42 mouse cellular contexts compared by ENCODE assay signal in genomic region chr9:57265125-57265524, GRCm38 (mm10). TPM values are rescaled to one million over a fixed set of nuclear protein-coding genes. Genes with fewer than 3 reads are reported as not detected.
A peak's percentile ranks its signal among the peaks of the same experiment; 100 is the strongest.
DNase-seq lines count a peak whose midpoint lies in the region; ATAC-seq and TF ChIP-seq lines count a peak whose summit lies in the region.
"Had no signal": no experiment of that assay in that cellular context is flagged by ENCODE, and none has a peak within 500 bp of the region (broad histone marks: within the 10 kb centered on the region; RNA-seq: fewer than 3 reads in every experiment).

No protein-coding gene starts in this region.

- peak overlapping the region; percentile 7; the same call in 1 of the 2 replicates for H3K4me3 ChIP-seq in heart, adult 2 months
- no peak overlapping the region for H3K4me3 ChIP-seq in heart, postnatal 0 days (ENCODE audit: low read depth, low read length)
- H3K4me3 ChIP-seq in heart, embryonic 12.5 days, result no peak overlapping the region
- no peak overlapping the region for H3K4me3 ChIP-seq in midbrain, embryonic 11.5 days (ENCODE audit: low read depth, low read length)
- H3K4me3 ChIP-seq in midbrain, embryonic 14.5 days (replicated peaks; ENCODE audit: low read depth, low read length), result no peak overlapping the region
- H3K4me3 ChIP-seq in embryonic facial prominence, embryonic 10.5 days, result no peak overlapping the region
- H3K4me3 ChIP-seq: embryonic facial prominence, embryonic 13.5 days; forebrain, embryonic 10.5 days; forebrain, embryonic 15.5 days; hindbrain, embryonic 12.5 days; intestine, embryonic 15.5 days; layer of hippocampus, adult 2 months; left cerebral cortex, adult 2 months; limb, embryonic 13.5 days; neural tube, embryonic 12.5 days had no signal

- DNase-seq in heart, adult 2 months, result no peak
- DNase-seq in heart, adult 9 months (ENCODE audit: low spot score in 2 of 2), result no peak
- DNase-seq in heart, postnatal 0 days (ENCODE audit: low spot score), result peak; percentile 66
- peak; percentile 81 for DNase-seq in midbrain, embryonic 11.5 days (ENCODE audit: low spot score, missing footprints)
- DNase-seq in midbrain, embryonic 14.5 days, result no peak
- peak; percentile 35 for DNase-seq in embryonic facial prominence, embryonic 10.5 days (ENCODE audit: low spot score)
- DNase-seq in neural tube, embryonic 10.5 days (ENCODE audit: extremely low spot score, low spot score), result no peak
- DNase-seq: adrenal gland, postnatal 25 days; cerebellum, adult 18-20 months; cerebellum, postnatal 10 days; kidney, adult 2 months; kidney, postnatal 36 days; right cerebral cortex, adult 18-20 months; spleen, adult 18-20 months; thymus, postnatal 4 days had no signal

- peak overlapping the region; percentile 51 for H3K27ac ChIP-seq in heart, adult 2 months
- H3K27ac ChIP-seq in heart, postnatal 0 days (ENCODE audit: low read depth), result no peak overlapping the region
- no peak overlapping the region for H3K27ac ChIP-seq in heart, embryonic 12.5 days (ENCODE audit: poor library complexity, severe bottlenecking)
- H3K27ac ChIP-seq in midbrain, embryonic 11.5 days (ENCODE audit: low read depth, low read length), result no peak overlapping the region
- H3K27ac ChIP-seq in midbrain, embryonic 14.5 days (replicated peaks; ENCODE audit: low read depth, low read length), result no peak overlapping the region
- H3K27ac ChIP-seq in embryonic facial prominence, embryonic 10.5 days (replicated peaks), result no peak overlapping the region
- H3K27ac ChIP-seq: embryonic facial prominence, embryonic 13.5 days; forebrain, embryonic 10.5 days; forebrain, embryonic 15.5 days; hindbrain, embryonic 12.5 days; hindbrain, postnatal 0 days; intestine, embryonic 15.5 days; layer of hippocampus, adult 2 months; left cerebral cortex, adult 2 months; limb, embryonic 13.5 days; neural tube, embryonic 12.5 days; stomach, postnatal 0 days had no signal

- TF ChIP-seq CTCF in heart, adult 2 months (IDR thresholded peaks at IDR 0.05), result no peak
- no peak for TF ChIP-seq CTCF in heart, postnatal 0 days (IDR thresholded peaks at IDR 0.05; ENCODE audit: low read depth)

- intact Hi-C loops in heart, adult 2 months (cut with DNase I), result loop anchor here (10.0 kb wide), 1 partner anchor 390 kb away; the partner anchor contains the start of gene Csk

- H3K9ac ChIP-seq in heart, adult 2 months (ENCODE audit: low read depth, low read length), result no peak overlapping the region
- no peak overlapping the region for H3K9ac ChIP-seq in heart, postnatal 0 days (replicated peaks; ENCODE audit: low read depth, low read length)
- no peak overlapping the region for H3K9ac ChIP-seq in heart, embryonic 12.5 days
- H3K9ac ChIP-seq in midbrain, embryonic 11.5 days (ENCODE audit: low read length), result no peak overlapping the region
- H3K9ac ChIP-seq in midbrain, embryonic 14.5 days (replicated peaks; ENCODE audit: low read length), result no peak overlapping the region
- H3K9ac ChIP-seq: embryonic facial prominence, embryonic 13.5 days; forebrain, embryonic 15.5 days; hindbrain, embryonic 12.5 days; intestine, embryonic 15.5 days; limb, embryonic 13.5 days; neural tube, embryonic 12.5 days had no signal

- H3K79me2 ChIP-seq in heart, adult 2 months (replicated peaks; ENCODE audit: control insufficient read depth, insufficient read depth, low read length), result no peaks in the 10 kb centered on the region

- no peak overlapping the region for H3K4me2 ChIP-seq in heart, postnatal 0 days (ENCODE audit: low read depth, low read length)
- H3K4me2 ChIP-seq in heart, embryonic 12.5 days, result no peak overlapping the region
- H3K4me2 ChIP-seq in midbrain, embryonic 11.5 days, result no peak overlapping the region
- no peak overlapping the region for H3K4me2 ChIP-seq in midbrain, embryonic 14.5 days (ENCODE audit: low read length)
- H3K4me2 ChIP-seq: embryonic facial prominence, embryonic 13.5 days; forebrain, embryonic 15.5 days; hindbrain, embryonic 12.5 days; intestine, embryonic 15.5 days; limb, embryonic 13.5 days; liver, embryonic 11.5 days; neural tube, embryonic 12.5 days had no signal

- peaks cover 8% of the 10 kb centered on the region for H3K4me1 ChIP-seq in heart, adult 2 months (ENCODE audit: control insufficient read depth, insufficient read depth, low read length)
- H3K4me1 ChIP-seq in heart, postnatal 0 days (ENCODE audit: control insufficient read depth, insufficient read depth), result peaks cover 27% of the 10 kb centered on the region
- peaks cover 58% of the 10 kb centered on the region for H3K4me1 ChIP-seq in heart, embryonic 12.5 days (replicated peaks)
- H3K4me1 ChIP-seq in midbrain, embryonic 11.5 days (ENCODE audit: control insufficient read depth, insufficient read depth, low read length), result peaks cover 16% of the 10 kb centered on the region
- peaks cover 40% of the 10 kb centered on the region for H3K4me1 ChIP-seq in midbrain, embryonic 14.5 days (ENCODE audit: control insufficient read depth, insufficient read depth, low read length)
- peaks cover 83% of the 10 kb centered on the region for H3K4me1 ChIP-seq in embryonic facial prominence, embryonic 10.5 days

- TF ChIP-seq EP300 in heart, adult 2 months (IDR thresholded peaks at IDR 0.05; ENCODE audit: insufficient read depth, low read depth, low read length), result no peak
- TF ChIP-seq EP300 in heart, postnatal 0 days (IDR thresholded peaks at IDR 0.05; ENCODE audit: low read depth), result 0 out of 2 replicates have a peak, but pooled peaks have one; percentile 53

- no peaks in the 10 kb centered on the region for H3K9me3 ChIP-seq in heart, postnatal 0 days (replicated peaks; ENCODE audit: control insufficient read depth, low read length)
- no peaks in the 10 kb centered on the region for H3K9me3 ChIP-seq in heart, embryonic 12.5 days (replicated peaks)
- H3K9me3 ChIP-seq in midbrain, embryonic 11.5 days (ENCODE audit: control insufficient read depth, low read length), result no peaks in the 10 kb centered on the region
- no peaks in the 10 kb centered on the region for H3K9me3 ChIP-seq in midbrain, embryonic 14.5 days (ENCODE audit: control insufficient read depth, low read length)
- H3K9me3 ChIP-seq in embryonic facial prominence, embryonic 10.5 days, result no peaks in the 10 kb centered on the region
- H3K9me3 ChIP-seq: embryonic facial prominence, embryonic 13.5 days; forebrain, embryonic 10.5 days; forebrain, embryonic 15.5 days; hindbrain, embryonic 12.5 days; intestine, embryonic 15.5 days; limb, embryonic 13.5 days; neural tube, embryonic 12.5 days had no signal

- TF ChIP-seq POLR2A in heart, adult 2 months (IDR thresholded peaks at IDR 0.05; ENCODE audit: insufficient read depth, low read depth, low read length), result no peak

- H3K36me3 ChIP-seq in heart, adult 2 months (ENCODE audit: control insufficient read depth, insufficient read depth, low read length), result no peaks in the 10 kb centered on the region
- no peaks in the 10 kb centered on the region for H3K36me3 ChIP-seq in heart, postnatal 0 days (replicated peaks; ENCODE audit: control insufficient read depth, insufficient read depth, low read length)
- no peaks in the 10 kb centered on the region for H3K36me3 ChIP-seq in heart, embryonic 12.5 days
- H3K36me3 ChIP-seq in midbrain, embryonic 11.5 days (ENCODE audit: control insufficient read depth, insufficient read depth, low read length), result no peaks in the 10 kb centered on the region
- no peaks in the 10 kb centered on the region for H3K36me3 ChIP-seq in midbrain, embryonic 14.5 days (ENCODE audit: control insufficient read depth, insufficient read depth, low read length)
- no peaks in the 10 kb centered on the region for H3K36me3 ChIP-seq in embryonic facial prominence, embryonic 10.5 days (replicated peaks)
- H3K36me3 ChIP-seq: embryonic facial prominence, embryonic 13.5 days; forebrain, embryonic 10.5 days; forebrain, embryonic 15.5 days; hindbrain, embryonic 12.5 days; intestine, embryonic 15.5 days; limb, embryonic 13.5 days; neural tube, embryonic 12.5 days had no signal

- H3K27me3 ChIP-seq in heart, adult 2 months (ENCODE audit: control insufficient read depth, insufficient read depth, low read length), result no peaks in the 10 kb centered on the region
- no peaks in the 10 kb centered on the region for H3K27me3 ChIP-seq in heart, postnatal 0 days (ENCODE audit: control insufficient read depth, insufficient read depth, low read length)
- no peaks in the 10 kb centered on the region; the same call in 1 of the 2 replicates for H3K27me3 ChIP-seq in heart, embryonic 12.5 days (replicated peaks)
- H3K27me3 ChIP-seq in midbrain, embryonic 11.5 days (ENCODE audit: control insufficient read depth, insufficient read depth, low read length), result peaks cover 4% of the 10 kb centered on the region; the same call in 1 of the 2 replicates
- H3K27me3 ChIP-seq in midbrain, embryonic 14.5 days (ENCODE audit: control insufficient read depth, insufficient read depth, low read length), result no peaks in the 10 kb centered on the region
- peaks cover 54% of the 10 kb centered on the region for H3K27me3 ChIP-seq in embryonic facial prominence, embryonic 10.5 days (replicated peaks; ENCODE audit: low read depth, poor library complexity, severe bottlenecking)
- H3K27me3 ChIP-seq: embryonic facial prominence, embryonic 13.5 days; forebrain, embryonic 15.5 days; intestine, embryonic 15.5 days had no signal

- peak; percentile 26; the same call in 1 of the 2 replicates for ATAC-seq in heart, postnatal 0 days (ENCODE audit: insufficient read depth, low read depth)
- ATAC-seq in heart, embryonic 12.5 days (ENCODE audit: insufficient number of reproducible peaks, low FRiP score), result no peak
- no peak for ATAC-seq in midbrain, embryonic 11.5 days (ENCODE audit: low FRiP score)
- no peak for ATAC-seq in midbrain, embryonic 14.5 days (ENCODE audit: low FRiP score, low TSS enrichment)
- ATAC-seq: CD4-positive, CD25-positive, alpha-beta regulatory T cell, adult 4 months; forebrain, embryonic 15.5 days; hindbrain, postnatal 0 days; intestine, embryonic 15.5 days; midbrain, embryonic 16.5 days had no signal

- WGBS in heart, adult 2 months, result 24% methylated on average over 5 of the region's 5 CpGs
- WGBS in heart, postnatal 0 days, result 17% methylated on average over 5 of the region's 5 CpGs
- 24% methylated on average over 5 of the region's 5 CpGs for WGBS in heart, embryonic 12.5 days
- WGBS in midbrain, embryonic 11.5 days, result 60% methylated on average over 5 of the region's 5 CpGs
- 68% methylated on average over 5 of the region's 5 CpGs for WGBS in midbrain, embryonic 14.5 days
- 41% methylated on average over 5 of the region's 5 CpGs for WGBS in embryonic facial prominence, embryonic 10.5 days

RNA-seq across cellular contexts. Expression of gene 1700017B05Rik, which starts 2.7 kb away (rescaled TPM):
- total RNA-seq in heart, adult 2 months (2021), result 10 to 100 TPM in 1 of 2 experiments, 1 to 10 TPM in 1; 8.6 to 11.8 TPM
- 6.1 and 6.5 TPM in 2 replicates for polyA plus RNA-seq in heart, adult 2 months (2012; rRNA removed)
- 11.0 and 16.3 TPM in 2 replicates for total RNA-seq in heart, postnatal 0 days (2014; rRNA removed; ENCODE audit: low replicate concordance)
- 5.6 and 6.2 TPM in 2 replicates for polyA plus RNA-seq in heart, postnatal 0 days (2015; fragmentation: Nextera tagmentation; extraction: Ambion mirVana)
- 17.4 and 17.9 TPM in 2 replicates for polyA plus RNA-seq in heart, embryonic 12.5 days (2016; fragmentation: Nextera tagmentation; extraction: Ambion mirVana)
- polyA plus RNA-seq in midbrain, embryonic 11.5 days (2014; fragmentation: Nextera tagmentation; extraction: Ambion mirVana), result 6.4 and 9.3 TPM in 2 replicates
- polyA plus RNA-seq in midbrain, embryonic 14.5 days (2014; fragmentation: Nextera tagmentation; extraction: Ambion mirVana), result 3.3 and 4.4 TPM in 2 replicates
- 15.6 and 16.8 TPM in 2 replicates for polyA plus RNA-seq in embryonic facial prominence, embryonic 10.5 days (2016; fragmentation: Nextera tagmentation; extraction: Ambion mirVana)

RNA-seq across cellular contexts. Expression of gene Trcg1, which starts 28.8 kb away (rescaled TPM):
- not detected for total RNA-seq in heart, adult 2 months (2021)
- not detected in 2 replicates for polyA plus RNA-seq in heart, adult 2 months (2012; rRNA removed)
- total RNA-seq in heart, postnatal 0 days (2014; rRNA removed; ENCODE audit: low replicate concordance), result not detected in 2 replicates
- not detected in 2 replicates for polyA plus RNA-seq in heart, postnatal 0 days (2015; fragmentation: Nextera tagmentation; extraction: Ambion mirVana)
- polyA plus RNA-seq in heart, embryonic 12.5 days (2016; fragmentation: Nextera tagmentation; extraction: Ambion mirVana), result not detected in 2 replicates
- not detected in 2 replicates for polyA plus RNA-seq in midbrain, embryonic 11.5 days (2014; fragmentation: Nextera tagmentation; extraction: Ambion mirVana)
- polyA plus RNA-seq in midbrain, embryonic 14.5 days (2014; fragmentation: Nextera tagmentation; extraction: Ambion mirVana), result not detected in 2 replicates
- 0.07 TPM in 1 of 2 replicates, not detected in the other for polyA plus RNA-seq in embryonic facial prominence, embryonic 10.5 days (2016; fragmentation: Nextera tagmentation; extraction: Ambion mirVana)
- total RNA-seq: adrenal gland, adult 18-20 months; adrenal gland, postnatal 25 days; common myeloid progenitor, adult 5-6 weeks; gastrocnemius, adult 18-20 months; gastrocnemius, postnatal 4 days; hindbrain, postnatal 0 days; layer of hippocampus, adult 2 months; layer of hippocampus, postnatal 14 days; left cerebral cortex, adult 2 months; left cerebral cortex, postnatal 36 days; megakaryocyte-erythroid progenitor cell, adult 5-6 weeks had no signal
- polyA plus RNA-seq: CD4-positive, CD25-positive, alpha-beta regulatory T cell, adult 4 months; embryonic facial prominence, embryonic 13.5 days; forebrain, embryonic 15.5 days; frontal cortex, adult 2 months; heart, embryonic 16.5 days; hindbrain, embryonic 12.5 days; hindbrain, postnatal 0 days; intestine, embryonic 15.5 days; kidney, adult 2 months; kidney, embryonic 16.5 days; limb, embryonic 13.5 days; liver, embryonic 11.5 days; liver, embryonic 16.5 days; midbrain, embryonic 16.5 days; neural tube, embryonic 12.5 days; stomach, postnatal 0 days; thymus, postnatal 0 days had no signal

Comparison
In these comparisons a context has a peak if more than half of its experiments do, and no peak if none do; other contexts are left out.
1. DNase-seq: peak in heart, postnatal 0 days (single experiment), midbrain, embryonic 11.5 days (single experiment) and embryonic facial prominence, embryonic 10.5 days (single experiment); none in heart, adult 2 months (0 of 2), heart, adult 9 months (0 of 2), midbrain, embryonic 14.5 days (single experiment) and neural tube, embryonic 10.5 days (single experiment).